23 mouse cellular contexts compared by ENCODE assay signal in genomic region chr3:86149521-86149920, GRCm38 (mm10). TPM values are rescaled to one million over a fixed set of nuclear protein-coding genes. Genes with fewer than 3 reads are reported as not detected.
DNase-seq lines count a peak whose midpoint lies in the region; ATAC-seq lines count a peak whose summit lies in the region.
"Had no signal": no experiment of that assay in that cellular context is flagged by ENCODE, and none has a peak within 500 bp of the region (broad histone marks: within the 10 kb centered on the region; RNA-seq: fewer than 3 reads in every experiment).

No protein-coding gene starts in this region.

- H3K27ac ChIP-seq in embryonic facial prominence, embryonic 12.5 days: 0 out of 2 replicates have a peak overlapping the region, but pooled peaks have one; percentile 6
- H3K27ac ChIP-seq in embryonic facial prominence, embryonic 10.5 days (replicated peaks): no peak overlapping the region
- 0 out of 2 replicates have a peak overlapping the region, but pooled peaks have one; percentile 13 for H3K27ac ChIP-seq in kidney, embryonic 15.5 days
- no peak overlapping the region for H3K27ac ChIP-seq in midbrain, embryonic 11.5 days (ENCODE audit: low read depth, low read length)
- no peak overlapping the region for H3K27ac ChIP-seq in midbrain, embryonic 16.5 days (ENCODE audit: low read length)
- H3K27ac ChIP-seq in limb, embryonic 13.5 days: peak overlapping the region; percentile 67; the same call in 1 of the 2 replicates
- H3K27ac ChIP-seq in hindbrain, embryonic 11.5 days (ENCODE audit: low read depth, low read length): no peak overlapping the region
- H3K27ac ChIP-seq: forebrain, embryonic 10.5 days; heart, adult 2 months; hindbrain, embryonic 10.5 days; hindbrain, embryonic 15.5 days had no signal

- no peak for DNase-seq in embryonic facial prominence, embryonic 10.5 days (ENCODE audit: low spot score)
- no peak for DNase-seq in kidney, postnatal 14 days
- peak; percentile 33 for DNase-seq in midbrain, embryonic 11.5 days (ENCODE audit: low spot score, missing footprints)
- no peak for DNase-seq in hindbrain, embryonic 11.5 days (ENCODE audit: low spot score)
- DNase-seq: adrenal gland, adult 8-10 months; adrenal gland, postnatal 36 days; cerebellum, adult 11 months; cerebellum, adult 9-10 months; cerebellum, postnatal 25 days; gastrocnemius, postnatal 10 days; heart, adult 2 months had no signal

- no peak overlapping the region for H3K4me3 ChIP-seq in embryonic facial prominence, embryonic 12.5 days
- H3K4me3 ChIP-seq in embryonic facial prominence, embryonic 10.5 days: no peak overlapping the region
- no peak overlapping the region for H3K4me3 ChIP-seq in kidney, embryonic 15.5 days (replicated peaks)
- no peak overlapping the region for H3K4me3 ChIP-seq in midbrain, embryonic 11.5 days (ENCODE audit: low read depth, low read length)
- H3K4me3 ChIP-seq in midbrain, embryonic 16.5 days (ENCODE audit: low read depth, low read length): no peak overlapping the region
- H3K4me3 ChIP-seq in limb, embryonic 13.5 days: no peak overlapping the region
- no peak overlapping the region for H3K4me3 ChIP-seq in hindbrain, embryonic 11.5 days (ENCODE audit: low read depth, low read length)
- H3K4me3 ChIP-seq: forebrain, embryonic 10.5 days; heart, adult 2 months; hindbrain, embryonic 10.5 days; hindbrain, embryonic 15.5 days had no signal

- no peaks in the 10 kb centered on the region for H3K27me3 ChIP-seq in embryonic facial prominence, embryonic 12.5 days
- no peaks in the 10 kb centered on the region for H3K27me3 ChIP-seq in embryonic facial prominence, embryonic 10.5 days (replicated peaks; ENCODE audit: low read depth, poor library complexity, severe bottlenecking)
- no peaks in the 10 kb centered on the region for H3K27me3 ChIP-seq in kidney, embryonic 15.5 days
- no peaks in the 10 kb centered on the region for H3K27me3 ChIP-seq in midbrain, embryonic 11.5 days (ENCODE audit: control insufficient read depth, insufficient read depth, low read length)
- no peaks in the 10 kb centered on the region for H3K27me3 ChIP-seq in midbrain, embryonic 16.5 days (ENCODE audit: control insufficient read depth, insufficient read depth, low read depth, low read length)
- no peaks in the 10 kb centered on the region for H3K27me3 ChIP-seq in limb, embryonic 13.5 days
- H3K27me3 ChIP-seq in hindbrain, embryonic 11.5 days (ENCODE audit: control insufficient read depth, insufficient read depth, low read length): no peaks in the 10 kb centered on the region
- H3K27me3 ChIP-seq: hindbrain, embryonic 15.5 days; Patski had no signal

- no peaks in the 10 kb centered on the region for H3K36me3 ChIP-seq in embryonic facial prominence, embryonic 12.5 days
- no peaks in the 10 kb centered on the region for H3K36me3 ChIP-seq in embryonic facial prominence, embryonic 10.5 days (replicated peaks)
- H3K36me3 ChIP-seq in kidney, embryonic 15.5 days: no peaks in the 10 kb centered on the region
- no peaks in the 10 kb centered on the region for H3K36me3 ChIP-seq in midbrain, embryonic 11.5 days (ENCODE audit: control insufficient read depth, insufficient read depth, low read length)
- no peaks in the 10 kb centered on the region for H3K36me3 ChIP-seq in midbrain, embryonic 16.5 days (ENCODE audit: control insufficient read depth, insufficient read depth, low read length)
- no peaks in the 10 kb centered on the region for H3K36me3 ChIP-seq in limb, embryonic 13.5 days
- no peaks in the 10 kb centered on the region for H3K36me3 ChIP-seq in hindbrain, embryonic 11.5 days (ENCODE audit: control insufficient read depth, insufficient read depth, low read length)
- H3K36me3 ChIP-seq: forebrain, embryonic 10.5 days; hindbrain, embryonic 10.5 days; hindbrain, embryonic 15.5 days had no signal

- WGBS in embryonic facial prominence, embryonic 12.5 days: 48% methylated on average over 9 of the region's 9 CpGs
- WGBS in embryonic facial prominence, embryonic 10.5 days: 76% methylated on average over 9 of the region's 9 CpGs
- WGBS in kidney, embryonic 15.5 days: 56% methylated on average over 9 of the region's 9 CpGs
- WGBS in midbrain, embryonic 11.5 days: 87% methylated on average over 9 of the region's 9 CpGs
- WGBS in midbrain, embryonic 16.5 days: 69% methylated on average over 9 of the region's 9 CpGs
- WGBS in limb, embryonic 13.5 days: 48% methylated on average over 9 of the region's 9 CpGs
- WGBS in hindbrain, embryonic 11.5 days: 79% methylated on average over 9 of the region's 9 CpGs

- no peak overlapping the region for H3K4me2 ChIP-seq in embryonic facial prominence, embryonic 12.5 days (replicated peaks)
- no peak overlapping the region for H3K4me2 ChIP-seq in kidney, embryonic 15.5 days
- no peak overlapping the region for H3K4me2 ChIP-seq in midbrain, embryonic 11.5 days
- H3K4me2 ChIP-seq in midbrain, embryonic 16.5 days (ENCODE audit: low read length): no peak overlapping the region
- H3K4me2 ChIP-seq in limb, embryonic 13.5 days (replicated peaks): peak overlapping the region; percentile 5; the same call in 1 of the 2 replicates
- no peak overlapping the region for H3K4me2 ChIP-seq in hindbrain, embryonic 11.5 days (replicated peaks; ENCODE audit: low read depth, low read length)
- H3K4me2 ChIP-seq: heart, embryonic 11.5 days; hindbrain, embryonic 15.5 days had no signal

- H3K9ac ChIP-seq in embryonic facial prominence, embryonic 12.5 days: no peak overlapping the region
- H3K9ac ChIP-seq in kidney, embryonic 15.5 days: no peak overlapping the region
- H3K9ac ChIP-seq in midbrain, embryonic 11.5 days (ENCODE audit: low read length): no peak overlapping the region
- H3K9ac ChIP-seq in midbrain, embryonic 16.5 days (ENCODE audit: low read depth, low read length): no peak overlapping the region
- no peak overlapping the region for H3K9ac ChIP-seq in limb, embryonic 13.5 days
- no peak overlapping the region for H3K9ac ChIP-seq in hindbrain, embryonic 11.5 days (ENCODE audit: low read depth, low read length)
- H3K9ac ChIP-seq: hindbrain, embryonic 15.5 days had no signal

- no peak for ATAC-seq in embryonic facial prominence, embryonic 12.5 days (ENCODE audit: insufficient number of reproducible peaks, insufficient read depth, low FRiP score, low TSS enrichment)
- no peak for ATAC-seq in kidney, embryonic 15.5 days (replicated peaks; ENCODE audit: low FRiP score)
- no peak for ATAC-seq in midbrain, embryonic 11.5 days (ENCODE audit: low FRiP score)
- no peak for ATAC-seq in midbrain, embryonic 16.5 days
- no peak for ATAC-seq in limb, embryonic 13.5 days (ENCODE audit: low FRiP score, low read depth)
- ATAC-seq in hindbrain, embryonic 11.5 days (ENCODE audit: low FRiP score): no peak
- ATAC-seq: CD4-positive, CD25-positive, alpha-beta regulatory T cell, adult 4 months; forebrain, embryonic 16.5 days; intestine, embryonic 16.5 days; Patski had no signal

- no peaks in the 10 kb centered on the region for H3K9me3 ChIP-seq in embryonic facial prominence, embryonic 12.5 days
- H3K9me3 ChIP-seq in embryonic facial prominence, embryonic 10.5 days: no peaks in the 10 kb centered on the region
- H3K9me3 ChIP-seq in kidney, embryonic 15.5 days (replicated peaks): no peaks in the 10 kb centered on the region
- no peaks in the 10 kb centered on the region for H3K9me3 ChIP-seq in midbrain, embryonic 11.5 days (ENCODE audit: control insufficient read depth, low read length)
- no peaks in the 10 kb centered on the region for H3K9me3 ChIP-seq in midbrain, embryonic 16.5 days (replicated peaks; ENCODE audit: control insufficient read depth, low read length, poor library complexity, severe bottlenecking)
- no peaks in the 10 kb centered on the region for H3K9me3 ChIP-seq in limb, embryonic 13.5 days
- no peaks in the 10 kb centered on the region for H3K9me3 ChIP-seq in hindbrain, embryonic 11.5 days (ENCODE audit: control insufficient read depth, low read length)
- H3K9me3 ChIP-seq: forebrain, embryonic 10.5 days; hindbrain, embryonic 10.5 days; hindbrain, embryonic 15.5 days had no signal

- H3K4me1 ChIP-seq in embryonic facial prominence, embryonic 12.5 days: peaks cover 13% of the 10 kb centered on the region; the same call in 1 of the 2 replicates
- H3K4me1 ChIP-seq in embryonic facial prominence, embryonic 10.5 days: peaks cover 10% of the 10 kb centered on the region
- peaks cover 10% of the 10 kb centered on the region for H3K4me1 ChIP-seq in kidney, embryonic 15.5 days
- no peaks in the 10 kb centered on the region for H3K4me1 ChIP-seq in midbrain, embryonic 11.5 days (ENCODE audit: control insufficient read depth, insufficient read depth, low read length)
- no peaks in the 10 kb centered on the region for H3K4me1 ChIP-seq in midbrain, embryonic 16.5 days (ENCODE audit: control insufficient read depth, insufficient read depth, low read length)
- H3K4me1 ChIP-seq in limb, embryonic 13.5 days: peaks cover 17% of the 10 kb centered on the region
- H3K4me1 ChIP-seq in hindbrain, embryonic 11.5 days (replicated peaks; ENCODE audit: control insufficient read depth, insufficient read depth, low read length): no peaks in the 10 kb centered on the region
- H3K4me1 ChIP-seq: hindbrain, embryonic 10.5 days; hindbrain, embryonic 15.5 days had no signal

RNA-seq across cellular contexts. Expression of gene Rps3a1, which starts 7.0 kb away (rescaled TPM):
- 1,151 and 1,201 TPM in 2 replicates for polyA plus RNA-seq in embryonic facial prominence, embryonic 12.5 days (2016; fragmentation: Nextera tagmentation; extraction: Ambion mirVana)
- 1,198 and 1,219 TPM in 2 replicates for polyA plus RNA-seq in embryonic facial prominence, embryonic 10.5 days (2016; fragmentation: Nextera tagmentation; extraction: Ambion mirVana)
- polyA plus RNA-seq in kidney, embryonic 15.5 days (2015; fragmentation: Nextera tagmentation; extraction: Ambion mirVana): 1,242 and 1,382 TPM in 2 replicates
- polyA plus RNA-seq in midbrain, embryonic 11.5 days (2014; fragmentation: Nextera tagmentation; extraction: Ambion mirVana): 1,104 and 1,128 TPM in 2 replicates
- 494 and 519 TPM in 2 replicates for polyA plus RNA-seq in midbrain, embryonic 16.5 days (2015; fragmentation: Nextera tagmentation; extraction: Ambion mirVana)
- polyA plus RNA-seq in limb, embryonic 13.5 days (2015; fragmentation: Nextera tagmentation; extraction: Ambion mirVana): 1,282 and 1,324 TPM in 2 replicates
- 1,106 and 1,117 TPM in 2 replicates for polyA plus RNA-seq in hindbrain, embryonic 11.5 days (2014; fragmentation: Nextera tagmentation; extraction: Ambion mirVana)

Comparison
In these comparisons a context has a peak if more than half of its experiments do, and no peak if none do; other contexts are left out.
1. H3K27ac ChIP-seq: peak in embryonic facial prominence, embryonic 12.5 days (single experiment), kidney, embryonic 15.5 days (single experiment) and limb, embryonic 13.5 days (single experiment); none in embryonic facial prominence, embryonic 10.5 days (single experiment), midbrain, embryonic 11.5 days (single experiment), midbrain, embryonic 16.5 days (single experiment) and hindbrain, embryonic 11.5 days (single experiment).